Mouse (Mus musculus) forebrain, postnatal 0 days (tissue): Measurements from ENCODE around the gene Grpel1. TPM values are rescaled to one million over a fixed set of nuclear protein-coding genes. Genes with fewer than 3 reads are reported as not detected.

Experiments
- ATAC-seq: fragments of 200-750 bp; cut with Nextera tagmentation; 2 replicates; pipeline ENCODE4 v1.8.0; 2017; ENCODE audit warnings: mild to moderate bottlenecking, moderate library complexity
- DNase-seq: peaks from one replicate; pipeline ENCODE4 v3.0.0-alpha.2; 2015
- H3K27ac ChIP-seq: fragments of 300-500 bp; sonication (generic); 2 replicates; pipeline ENCODE4 v1.5.1; 2014; ENCODE audit warnings: low read depth, mild to moderate bottlenecking, antibody characterized with exemption, low read length, moderate library complexity, mixed read lengths
- H3K27me3 ChIP-seq: fragments of 300-500 bp; sonication (generic); 2 replicates; pipeline ENCODE4 v1.6.1; 2014; ENCODE audit warnings: mild to moderate bottlenecking, low read length, mixed read lengths; ENCODE audit not compliant: insufficient read depth
- H3K36me3 ChIP-seq: fragments of 300-500 bp; sonication (generic); 2 replicates; pipeline ENCODE4 v1.6.1; 2014; ENCODE audit warnings: mild to moderate bottlenecking, moderate library complexity; ENCODE audit not compliant: insufficient read depth
- H3K4me1 ChIP-seq: fragments of 300-500 bp; sonication (generic); 2 replicates; pipeline ENCODE4 v1.6.1; 2014; ENCODE audit warnings: antibody characterized with exemption; ENCODE audit not compliant: insufficient read depth
- H3K4me2 ChIP-seq: fragments of 300-500 bp; sonication (generic); 2 replicates; pipeline ENCODE4 v1.6.1; 2014; ENCODE audit warnings: low read depth, mild to moderate bottlenecking, moderate library complexity
- H3K4me3 ChIP-seq: fragments of 300-500 bp; sonication (generic); 2 replicates; pipeline ENCODE4 v1.5.1; 2014; ENCODE audit warnings: low read depth, low read length, mixed read lengths
- H3K9ac ChIP-seq: fragments of 300-500 bp; sonication (generic); 2 replicates; pipeline ENCODE4 v1.6.1; 2014; ENCODE audit warnings: mild to moderate bottlenecking
- H3K9me3 ChIP-seq: fragments of 300-500 bp; sonication (generic); 2 replicates; pipeline ENCODE4 v1.6.1; 2016; ENCODE audit warnings: low read length
- CTCF ChIP-seq: sonication (generic); IDR thresholded peaks from 2 replicates; pipeline ENCODE4 v1.5.1; 2016; ENCODE audit warnings: antibody characterized with exemption, control low read depth, low read depth
- WGBS: fragments of 180-500 bp; shearing (Covaris S2); extraction: QIAGEN DNeasy Blood & Tissue Kit; methylation state at CpG from one replicate; pipeline ENCODE4 v1.1.7; 2014; 5-methylcytosine and 5-hydroxymethylcytosine counted together
- polyA plus RNA-seq: library from polyadenylated mRNA; unstranded; fragments of >200 nt; fragmentation: Nextera tagmentation; extraction: Ambion mirVana; gene quantifications from 2 replicates; pipeline ENCODE4 v1.2.1, GENCODE M21; 2015
- total RNA-seq: library from RNA; depleted of rRNA; stranded (reverse); fragments of >200 nt; gene quantifications from 2 replicates; pipeline ENCODE4 v1.2.3, GENCODE M21; 2014

The Grpel1 gene
- total and polyA plus RNA-seq, 2 experiments from 2014 or later: 19.1 to 42.0 TPM

DNA sequence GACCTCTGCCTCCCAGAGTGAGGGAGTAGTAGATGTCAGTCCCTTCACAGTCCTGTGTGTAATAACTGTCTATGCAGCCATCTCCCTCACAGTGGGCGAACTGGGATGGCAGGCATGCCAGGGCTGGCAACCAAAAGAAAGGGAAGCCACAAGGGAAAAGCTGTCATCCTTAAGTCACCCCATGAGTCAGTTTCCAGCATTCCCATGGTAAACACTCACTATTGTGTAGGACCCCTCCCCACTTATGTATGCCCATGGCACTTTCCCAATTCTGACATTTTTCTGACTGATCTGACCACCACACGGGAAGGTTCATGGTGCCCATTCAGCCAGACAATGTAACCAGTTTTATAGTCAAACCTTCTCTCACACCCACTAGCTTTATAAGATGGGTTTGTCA is 4.1 kb upstream of the Grpel1 start:
- peaks cover 3% of the 10 kb centered on the region; the same call in 1 of the 2 replicates for H3K4me1 ChIP-seq

GRCm38 (mm10) chr5:36461231-36461630 is 3.6 kb upstream of the Grpel1 start:
- DNase-seq (no peak), ATAC-seq (no peak)
- Histone ChIP-seq H3K4me1 (peaks cover 6% of the 10 kb centered on the region; the same call in 1 of the 2 replicates), H3K27ac (no peak overlapping the region), H3K4me2 (no peak overlapping the region), H3K9ac (no peak overlapping the region), H3K9me3 (no peaks in the 10 kb centered on the region), H3K27me3 (no peaks in the 10 kb centered on the region), H3K4me3 (no peak overlapping the region), H3K36me3 (no peaks in the 10 kb centered on the region)
- TF ChIP-seq CTCF: no peak
- WGBS: 83% methylated on average over 2 of the region's 2 CpGs

More for the DNA sequence above, 4.1 kb upstream of the Grpel1 start:
- Histone ChIP-seq H3K4me2 (no peak overlapping the region), H3K27ac (no peak overlapping the region), H3K4me3 (no peak overlapping the region), H3K36me3 (no peaks in the 10 kb centered on the region), H3K9me3 (no peaks in the 10 kb centered on the region), H3K9ac (no peak overlapping the region), H3K27me3 (no peaks in the 10 kb centered on the region)
- 86% methylated on average over 2 of the region's 2 CpGs for WGBS
- ATAC-seq (no peak), DNase-seq (no peak)
- TF ChIP-seq CTCF: no peak

DNA sequence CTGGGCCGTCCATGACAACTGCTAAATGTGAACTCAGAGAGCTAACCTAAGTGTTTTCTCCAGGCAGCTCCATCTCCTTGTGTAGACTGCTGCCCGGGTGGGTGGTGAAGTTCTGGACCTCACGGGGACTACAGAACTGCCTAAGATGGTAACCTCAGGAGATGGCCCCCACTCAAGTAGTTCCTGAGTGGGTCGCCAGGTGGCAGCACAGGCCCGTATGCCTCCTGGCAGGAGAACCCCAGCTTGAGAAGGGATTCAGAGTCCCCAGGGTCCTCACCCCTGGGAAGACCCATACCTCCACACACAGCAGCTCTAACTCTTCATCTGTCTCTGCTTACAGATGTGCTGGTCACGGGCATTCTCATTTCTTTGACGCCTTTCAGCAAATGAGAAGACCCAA is 2.0 kb upstream of the Grpel1 start:
- 13% methylated on average over 7 of the region's 7 CpGs for WGBS
- Histone ChIP-seq H3K36me3 (no peaks in the 10 kb centered on the region), H3K27ac (no peak overlapping the region), H3K4me3 (no peak overlapping the region), H3K9me3 (no peaks in the 10 kb centered on the region), H3K27me3 (no peaks in the 10 kb centered on the region), H3K4me1 (peaks cover 6% of the 10 kb centered on the region; the same call in 1 of the 2 replicates), H3K9ac (no peak overlapping the region), H3K4me2 (no peak overlapping the region)
- TF ChIP-seq CTCF: peak; percentile 79
- ATAC-seq (no peak), DNase-seq (peak; percentile 64)

DNA sequence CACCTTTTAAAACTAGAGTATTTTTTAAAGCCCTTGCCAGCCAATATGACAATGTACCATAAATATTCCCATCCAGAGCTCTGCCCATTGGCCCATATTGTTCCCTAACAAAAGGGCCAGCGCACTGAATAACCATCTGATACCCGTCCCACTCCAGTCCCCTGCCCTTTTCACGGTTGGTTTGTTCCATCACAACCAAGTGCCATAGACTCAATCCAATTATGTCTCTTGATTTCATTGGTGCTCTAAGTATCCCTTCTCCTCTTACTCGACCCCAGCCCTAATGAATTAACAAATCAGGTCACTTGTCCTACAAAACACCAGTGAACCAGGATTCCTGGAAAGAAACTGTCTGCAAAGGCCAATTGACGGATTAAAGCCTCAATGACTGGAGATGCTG is 1.4 kb upstream of the Grpel1 start:
- no peak for ATAC-seq
- H3K36me3 ChIP-seq: 0 out of 2 replicates have a peak, but pooled peaks cover 5% of the 10 kb centered on the region
- peaks cover 6% of the 10 kb centered on the region; the same call in 1 of the 2 replicates for H3K4me1 ChIP-seq
- H3K27ac ChIP-seq: no peak overlapping the region
- WGBS: 16% methylated on average over 5 of the region's 5 CpGs
- TF ChIP-seq CTCF: no peak
- no peaks in the 10 kb centered on the region for H3K27me3 ChIP-seq
- H3K9ac ChIP-seq: no peak overlapping the region
- no peaks in the 10 kb centered on the region for H3K9me3 ChIP-seq
- no peak for DNase-seq
- H3K4me2 ChIP-seq: no peak overlapping the region
- no peak overlapping the region for H3K4me3 ChIP-seq

DNA sequence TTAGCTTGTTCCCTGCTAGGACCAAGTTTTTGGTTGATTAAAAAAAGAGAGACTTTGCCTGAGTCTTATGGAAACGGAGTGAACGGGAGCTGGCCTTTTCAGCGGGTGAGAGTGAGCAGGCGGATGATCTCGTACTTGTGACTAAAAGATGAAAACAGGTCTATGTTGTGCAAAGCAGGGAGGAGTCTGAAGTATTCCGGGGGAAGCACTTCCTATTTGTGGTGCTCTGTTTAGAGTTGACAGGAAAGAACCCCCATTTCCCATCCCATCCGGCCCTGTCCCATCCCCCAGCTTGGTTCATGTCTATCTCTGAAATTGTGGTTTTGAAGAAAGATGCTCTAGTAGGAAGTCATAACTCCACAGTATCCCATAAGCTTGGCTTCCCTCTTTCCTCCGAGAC is 1.1 kb downstream of the Grpel1 start:
- WGBS: 38% methylated on average over 8 of the region's 8 CpGs
- Histone ChIP-seq H3K27me3 (no peaks in the 10 kb centered on the region), H3K4me2 (peak overlapping the region; percentile 96), H3K9me3 (no peaks in the 10 kb centered on the region), H3K9ac (0 out of 2 replicates have a peak overlapping the region, but pooled peaks have one; percentile 74), H3K36me3 (peaks cover 29% of the 10 kb centered on the region), H3K27ac (no peak overlapping the region), H3K4me1 (peaks cover 6% of the 10 kb centered on the region; the same call in 1 of the 2 replicates), H3K4me3 (peak overlapping the region; percentile 84)
- no peak for TF ChIP-seq CTCF
- ATAC-seq (no peak), DNase-seq (no peak)

- TF ChIP-seq CTCF: no peak
- Histone ChIP-seq H3K36me3 (peaks cover 60% of the 10 kb centered on the region), H3K9me3 (no peaks in the 10 kb centered on the region), H3K4me2 (no peak overlapping the region), H3K9ac (no peak overlapping the region), H3K27ac (no peak overlapping the region), H3K4me3 (no peak overlapping the region), H3K27me3 (no peaks in the 10 kb centered on the region), H3K4me1 (no peaks in the 10 kb centered on the region)
- ATAC-seq (no peak), DNase-seq (no peak)
- WGBS: 95% methylated on average over 8 of the region's 8 CpGs
Observed at GRCm38 (mm10) chr5:36471206-36471605, 6.4 kb downstream of the Grpel1 start.

DNA sequence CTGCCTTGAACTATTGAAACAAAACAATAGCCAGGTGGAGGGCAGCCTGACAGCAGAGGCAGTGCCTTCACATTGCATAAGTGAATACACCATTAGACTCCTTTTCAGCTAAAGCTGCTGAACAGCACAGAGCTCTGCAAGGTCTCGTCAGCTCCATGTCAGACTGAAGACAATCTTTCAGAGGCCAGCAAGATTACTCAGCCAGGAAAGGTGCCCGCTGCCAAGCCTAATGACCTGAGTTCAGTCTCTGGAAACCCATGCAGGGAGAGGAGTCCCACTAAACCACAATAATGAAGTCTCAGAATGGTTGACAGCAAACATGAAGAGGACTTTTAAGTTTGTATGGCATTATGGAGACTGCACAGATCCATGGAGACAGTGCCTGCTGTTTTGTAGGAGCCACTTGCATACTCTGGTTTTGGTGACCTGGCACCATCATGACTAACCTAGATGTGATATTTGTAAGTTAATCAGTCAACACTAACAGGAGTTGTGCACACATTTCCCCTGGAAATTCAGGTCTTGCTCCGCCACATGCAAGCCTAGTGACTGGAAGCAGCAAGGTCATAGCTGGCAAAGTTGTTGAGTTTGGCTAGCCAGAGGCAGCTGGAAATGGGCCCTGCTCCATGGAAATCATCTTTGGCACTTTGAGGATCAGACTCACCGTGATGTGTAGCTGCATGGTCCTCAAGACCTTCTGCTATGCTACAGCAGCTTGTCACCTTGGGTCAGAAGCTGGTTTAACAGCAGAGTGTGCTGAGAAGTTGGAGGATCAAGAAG is 8.3 kb downstream of the Grpel1 start:
- no peaks in the 10 kb centered on the region for H3K9me3 ChIP-seq
- no peak for DNase-seq
- ATAC-seq: no peak
- 87% methylated on average over 4 of the region's 4 CpGs for WGBS
- no peak for TF ChIP-seq CTCF
- H3K27me3 ChIP-seq: no peaks in the 10 kb centered on the region
- H3K4me2 ChIP-seq: no peak overlapping the region
- no peak overlapping the region for H3K27ac ChIP-seq
- H3K36me3 ChIP-seq: peaks cover 61% of the 10 kb centered on the region
- H3K4me3 ChIP-seq: no peak overlapping the region
- no peaks in the 10 kb centered on the region for H3K4me1 ChIP-seq
- H3K9ac ChIP-seq: no peak overlapping the region
